ENCODE assay signal across 8 mouse cellular contexts in genomic region chr2:12301431-12302170, GRCm38 (mm10). TPM values are rescaled to one million over a fixed set of nuclear protein-coding genes. Genes with fewer than 3 reads are reported as not detected.
DNase-seq lines count a peak whose midpoint lies in the region; ATAC-seq and TF ChIP-seq lines count a peak whose summit lies in the region.

Gene Itga8, minus strand, starts transcription at chr2:12301922.

- peak within 1 kb of the TSS; percentile 79 for H3K9ac ChIP-seq in heart, embryonic 14.5 days (ENCODE audit: low read length)
- H3K9ac ChIP-seq in liver, embryonic 14.5 days (replicated peaks): no peak within 1 kb of the TSS
- peak within 1 kb of the TSS; percentile 71 for H3K9ac ChIP-seq in neural tube, embryonic 11.5 days (ENCODE audit: low read length)
- H3K9ac ChIP-seq in stomach, postnatal 0 days (ENCODE audit: low read length): peak within 1 kb of the TSS; percentile 70

- DNase-seq in brain, adult 2 months (ENCODE audit: low read depth, low spot score): peak; percentile 77
- peak; percentile 95 for DNase-seq in kidney, postnatal 10 days
- peak; percentile 7 to 18 (median 17) for DNase-seq in liver, embryonic 14.5 days (ENCODE audit: low read depth in 3 of 3, low spot score in 3 of 3)
- peak; percentile 90 for DNase-seq in neural tube, embryonic 11.5 days (ENCODE audit: low spot score)
- DNase-seq in stomach, postnatal 0 days (ENCODE audit: low spot score): peak; percentile 76

- H3K4me1 ChIP-seq in erythroblast, embryonic 14.5 days (ENCODE audit: control insufficient read depth): peaks cover 7% of the 10 kb centered on the region
- no peaks in the 10 kb centered on the region for H3K4me1 ChIP-seq in heart, embryonic 14.5 days (ENCODE audit: control insufficient read depth in 2 of 2, insufficient read depth in 2 of 2, low read length in 2 of 2)
- no peaks in the 10 kb centered on the region for H3K4me1 ChIP-seq in liver, embryonic 14.5 days (replicated peaks; ENCODE audit: control insufficient read depth in 2 of 2, insufficient read depth in 2 of 2, low read length in 1 of 2)
- no peaks in the 10 kb centered on the region for H3K4me1 ChIP-seq in neural tube, embryonic 11.5 days (ENCODE audit: control insufficient read depth, insufficient read depth, low read length)
- H3K4me1 ChIP-seq in stomach, postnatal 0 days (replicated peaks; ENCODE audit: control insufficient read depth, insufficient read depth): no peaks in the 10 kb centered on the region

- H3K79me3 ChIP-seq in C2C12 (ENCODE audit: low read depth): no peaks in the 10 kb centered on the region

- under 1% methylated on average over 55 of the region's 56 CpGs for WGBS in heart, embryonic 14.5 days
- WGBS in liver, embryonic 14.5 days (ENCODE audit: insufficient replicate concordance): 1% methylated on average over 56 of the region's 56 CpGs
- 1% methylated on average over 56 of the region's 56 CpGs for WGBS in neural tube, embryonic 11.5 days
- WGBS in stomach, postnatal 0 days: 1% methylated on average over 56 of the region's 56 CpGs

- peak within 1 kb of the TSS; percentile 98 for H3K4me2 ChIP-seq in heart, embryonic 14.5 days (ENCODE audit: low read length)
- peak within 1 kb of the TSS; percentile 62 for H3K4me2 ChIP-seq in liver, embryonic 14.5 days (ENCODE audit: low read depth)
- peak within 1 kb of the TSS; percentile 94 for H3K4me2 ChIP-seq in neural tube, embryonic 11.5 days (ENCODE audit: low read depth)
- H3K4me2 ChIP-seq in stomach, postnatal 0 days (replicated peaks; ENCODE audit: low read depth): peak within 1 kb of the TSS; percentile 90

- no peaks in the 10 kb centered on the region for H3K79me2 ChIP-seq in C2C12 (ENCODE audit: control insufficient read depth, insufficient read depth)

- peak; percentile 93 for TF ChIP-seq CTCF in C2C12 (IDR thresholded peaks at IDR 0.05; ENCODE audit: control insufficient read depth, insufficient read depth, insufficient read length)
- peak; percentile 89 for TF ChIP-seq CTCF in liver, embryonic 14.5 days (IDR thresholded peaks at IDR 0.05; ENCODE audit: low read depth)
- TF ChIP-seq CTCF in stomach, postnatal 0 days (IDR thresholded peaks at IDR 0.05; ENCODE audit: low read depth): peak; percentile 96

- ATAC-seq in heart, embryonic 14.5 days (ENCODE audit: insufficient number of reproducible peaks, insufficient read depth, low FRiP score, low read depth): peak; percentile 88
- peak; percentile 84 for ATAC-seq in liver, embryonic 14.5 days (ENCODE audit: insufficient read depth)
- peak; percentile 96 for ATAC-seq in neural tube, embryonic 11.5 days (ENCODE audit: insufficient read depth, low FRiP score, low TSS enrichment)
- ATAC-seq in stomach, postnatal 0 days (ENCODE audit: low FRiP score, low TSS enrichment): peak; percentile 92

- no peaks in the 10 kb centered on the region for H3K36me3 ChIP-seq in C2C12 (ENCODE audit: control insufficient read depth, insufficient read depth)
- no peaks in the 10 kb centered on the region for H3K36me3 ChIP-seq in erythroblast, embryonic 14.5 days (ENCODE audit: control insufficient read depth)
- H3K36me3 ChIP-seq in heart, embryonic 14.5 days (ENCODE audit: control insufficient read depth, insufficient read depth, low read length): no peaks in the 10 kb centered on the region
- no peaks in the 10 kb centered on the region for H3K36me3 ChIP-seq in liver, embryonic 14.5 days (replicated peaks; ENCODE audit: control insufficient read depth, insufficient read depth, low read depth)
- H3K36me3 ChIP-seq in neural tube, embryonic 11.5 days (ENCODE audit: control insufficient read depth, insufficient read depth, low read length): no peaks in the 10 kb centered on the region
- no peaks in the 10 kb centered on the region for H3K36me3 ChIP-seq in stomach, postnatal 0 days (ENCODE audit: control insufficient read depth, insufficient read depth, low read length)

- H3K27ac ChIP-seq in heart, embryonic 14.5 days (replicated peaks in 1 of 2; ENCODE audit: control insufficient read depth in 1 of 2, insufficient read depth in 1 of 2, low read depth in 2 of 2, low read length in 2 of 2): no peak within 1 kb of the TSS
- H3K27ac ChIP-seq in liver, embryonic 14.5 days: no peak within 1 kb of the TSS
- H3K27ac ChIP-seq in neural tube, embryonic 11.5 days (ENCODE audit: low read depth, low read length): no peak within 1 kb of the TSS
- peak within 1 kb of the TSS; percentile 18; the same call in 1 of the 2 replicates for H3K27ac ChIP-seq in stomach, postnatal 0 days (replicated peaks)

- no peak within 1 kb of the TSS for H3K4me3 ChIP-seq in C2C12 (ENCODE audit: insufficient read depth, poor library complexity, severe bottlenecking)
- peak within 1 kb of the TSS; percentile 55 for H3K4me3 ChIP-seq in erythroblast, embryonic 14.5 days (replicated peaks)
- H3K4me3 ChIP-seq in heart, embryonic 14.5 days (ENCODE audit: control insufficient read depth in 1 of 2, insufficient read depth in 1 of 2, low read depth in 1 of 2, low read length in 2 of 2): peak within 1 kb of the TSS; percentile 73 to 74
- H3K4me3 ChIP-seq in liver, embryonic 14.5 days (ENCODE audit: insufficient read depth in 1 of 2, low read depth in 2 of 2, low read length in 2 of 2): peak within 1 kb of the TSS; percentile 48 to 52
- H3K4me3 ChIP-seq in neural tube, embryonic 11.5 days (ENCODE audit: low read depth, low read length): peak within 1 kb of the TSS; percentile 64
- peak within 1 kb of the TSS; percentile 67 for H3K4me3 ChIP-seq in stomach, postnatal 0 days (ENCODE audit: low read depth, low read length)

- H3ac ChIP-seq in C2C12 (ENCODE audit: control insufficient read depth, insufficient read length, low read depth): peak within 1 kb of the TSS; percentile 3

- H3K9me3 ChIP-seq in erythroblast, embryonic 14.5 days (ENCODE audit: control insufficient read depth, low read length): no peaks in the 10 kb centered on the region
- H3K9me3 ChIP-seq in heart, embryonic 14.5 days (ENCODE audit: control insufficient read depth, low read length): no peaks in the 10 kb centered on the region
- H3K9me3 ChIP-seq in liver, embryonic 14.5 days (ENCODE audit: control insufficient read depth, low read length): no peaks in the 10 kb centered on the region
- no peaks in the 10 kb centered on the region for H3K9me3 ChIP-seq in neural tube, embryonic 11.5 days (ENCODE audit: control insufficient read depth, low read length)
- H3K9me3 ChIP-seq in stomach, postnatal 0 days (ENCODE audit: control insufficient read depth, low read length): no peaks in the 10 kb centered on the region

- no peak for TF ChIP-seq EP300 in liver, embryonic 14.5 days (IDR thresholded peaks at IDR 0.05; ENCODE audit: low read depth)
- no peak for TF ChIP-seq EP300 in stomach, postnatal 0 days (optimal IDR thresholded peaks at IDR 0.05)

- H3K27me3 ChIP-seq in C2C12 (ENCODE audit: control insufficient read depth, insufficient read depth, insufficient read length): peaks cover 16% of the 10 kb centered on the region
- peaks cover 51% of the 10 kb centered on the region for H3K27me3 ChIP-seq in erythroblast, embryonic 14.5 days (ENCODE audit: control insufficient read depth)
- H3K27me3 ChIP-seq in heart, embryonic 14.5 days (ENCODE audit: control insufficient read depth, insufficient read depth, low read length): peaks cover 13% of the 10 kb centered on the region; the same call in 1 of the 2 replicates
- H3K27me3 ChIP-seq in liver, embryonic 14.5 days (ENCODE audit: control insufficient read depth, insufficient read depth, low read length): peaks cover 22% of the 10 kb centered on the region
- H3K27me3 ChIP-seq in neural tube, embryonic 11.5 days (ENCODE audit: control insufficient read depth, insufficient read depth, low read length): 0 out of 2 replicates have a peak, but pooled peaks cover 10% of the 10 kb centered on the region
- H3K27me3 ChIP-seq in stomach, postnatal 0 days (ENCODE audit: control insufficient read depth, insufficient read depth, low read length): no peaks in the 10 kb centered on the region

TF ChIP-seq in C2C12, 6 proteins besides CTCF, POLR2A, EP300 and RAD21:
- TF ChIP-seq MYOG (IDR thresholded peaks at IDR 0.05; ENCODE audit: control insufficient read depth, extremely low read depth, insufficient read length) (no peak), MAX (IDR thresholded peaks at IDR 0.05) (no peak)

RNA-seq across cellular contexts. Expression of gene Itga8, which starts in this region (rescaled TPM):
- polyA plus RNA-seq in C2C12 (2012; fragmentation: generic; extraction: Trizol): not detected
- not detected in 2 replicates for polyA plus RNA-seq in erythroblast, embryonic 14.5 days (2012)
- polyA plus RNA-seq in heart, embryonic 14.5 days (2014; fragmentation: Nextera tagmentation; extraction: Ambion mirVana): 13.5 and 13.7 TPM in 2 replicates
- 0.74 and 1.2 TPM in 2 replicates for polyA plus RNA-seq in liver, embryonic 14.5 days (2012; rRNA removed)
- polyA plus RNA-seq in liver, embryonic 14.5 days (2014; fragmentation: Nextera tagmentation; extraction: Ambion mirVana): 1.8 and 2.0 TPM in 2 replicates
- 8.2 and 8.3 TPM in 2 replicates for polyA plus RNA-seq in neural tube, embryonic 11.5 days (2014; fragmentation: Nextera tagmentation; extraction: Ambion mirVana)
- polyA plus RNA-seq in stomach, postnatal 0 days (2015; fragmentation: Nextera tagmentation; extraction: Ambion mirVana): 7.5 and 7.7 TPM in 2 replicates

Comparison
In these comparisons a context has a peak if more than half of its experiments do, and no peak if none do; other contexts are left out.
1. DNase-seq: peak in every context shown above with its lines; median percentile 95 in kidney, postnatal 10 days; 90 in neural tube, embryonic 11.5 days; 77 in brain, adult 2 months; 76 in stomach, postnatal 0 days; 17 in liver, embryonic 14.5 days.